Mouse (Mus musculus) small intestine, adult 2 months (tissue): ENCODE results near the gene Pigt. TPM values are rescaled to one million over a fixed set of nuclear protein-coding genes. Genes with fewer than 3 reads are reported as not detected.

Experiments used
- H3K27ac ChIP-seq: fragments of 200-500 bp; 2 replicates; pipeline ENCODE4 v1.5.1; 2012; ENCODE audit warnings: low read depth, low read length, control low read depth, inconsistent platforms; ENCODE audit not compliant: insufficient read depth
- H3K27me3 ChIP-seq: fragments of 200-500 bp; 2 replicates; pipeline ENCODE4 v1.6.1; 2012; ENCODE audit warnings: mild to moderate bottlenecking, moderate library complexity, low read length, inconsistent platforms; ENCODE audit not compliant: control insufficient read depth, insufficient read depth
- H3K36me3 ChIP-seq: fragments of 200-500 bp; 2 replicates; pipeline ENCODE4 v1.6.1; 2012; ENCODE audit warnings: mild to moderate bottlenecking, low read length, control low read depth, inconsistent platforms; ENCODE audit not compliant: control insufficient read depth, insufficient read depth
- H3K4me1 ChIP-seq: fragments of 200-500 bp; 2 replicates; pipeline ENCODE4 v1.6.1; 2012; ENCODE audit warnings: low read length, inconsistent platforms, mixed read lengths; ENCODE audit not compliant: control insufficient read depth, insufficient read depth, insufficient read length
- H3K4me3 ChIP-seq: fragments of 200-500 bp; 2 replicates; pipeline ENCODE4 v1.5.1; 2012; ENCODE audit warnings: low read depth, mild to moderate bottlenecking, control low read depth, inconsistent platforms, low read length, moderate library complexity
- CTCF ChIP-seq: fragments of 200-500 bp; IDR thresholded peaks from 2 replicates; pipeline ENCODE4 v1.5.1; 2012; ENCODE audit warnings: low read depth, mild to moderate bottlenecking, control low read depth, inconsistent platforms, low read length, moderate library complexity, mixed read lengths; ENCODE audit not compliant: insufficient replicate concordance, insufficient read length; ENCODE audit errors: extremely low read depth
- WGBS: fragments of 180-500 bp; shearing (Covaris S2); methylation state at CpG from one replicate; pipeline ENCODE4 v1.1.7; 2018; 5-methylcytosine and 5-hydroxymethylcytosine counted together
- polyA plus RNA-seq: library from polyadenylated mRNA; depleted of rRNA; stranded (reverse); fragments of >200 nt; gene quantifications from 2 replicates; pipeline ENCODE4 v1.2.3, GENCODE M21; 2012; rRNA removed

Gene Pigt
- polyA plus RNA-seq, 1 experiment = 171 TPM

DNA sequence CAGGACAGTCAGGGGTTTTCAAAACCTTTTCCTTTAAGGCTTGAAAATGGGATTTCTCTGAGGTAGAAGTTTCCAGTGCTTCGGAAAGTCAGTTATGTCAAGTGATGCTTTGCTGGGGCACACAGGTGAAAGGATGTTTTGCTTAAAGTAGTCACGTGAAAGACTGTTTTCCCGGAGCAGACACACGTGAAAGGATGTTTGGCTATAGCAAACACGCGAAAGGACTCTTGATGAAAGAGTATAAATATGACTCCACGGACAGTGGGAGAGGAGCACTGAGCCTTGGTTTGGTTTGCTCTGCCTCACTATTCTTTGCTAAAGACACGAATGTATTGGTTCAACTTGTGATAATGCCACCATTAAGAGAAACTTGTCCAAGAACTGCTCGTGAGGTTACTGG is 54.2 kb downstream of the Pigt start:
- 83% methylated on average over 9 of the region's 9 CpGs for WGBS
- TF ChIP-seq CTCF = no peak
- Histone ChIP-seq H3K27ac (no peak overlapping the region), H3K4me3 (no peak overlapping the region), H3K36me3 (no peaks in the 10 kb centered on the region), H3K27me3 (no peaks in the 10 kb centered on the region), H3K4me1 (no peaks in the 10 kb centered on the region)

Other genes starting within 250 kb of the Pigt start
- gene Svs3b, start 240.9 kb upstream of the Pigt start, polyA plus RNA-seq = not detected in 2 replicates
- gene Svs4, start 219.1 kb upstream of the Pigt start, polyA plus RNA-seq = not detected in 2 replicates
- not detected in 2 replicates for gene Svs3a, start 208.3 kb upstream of the Pigt start, polyA plus RNA-seq
- gene Svs6, start 180.8 kb upstream of the Pigt start, polyA plus RNA-seq = not detected in 2 replicates
- gene Svs5, start 164.8 kb upstream of the Pigt start, polyA plus RNA-seq = not detected in 2 replicates
- gene Slpi, start 108.4 kb upstream of the Pigt start, polyA plus RNA-seq = 16.0 and 22.3 TPM in 2 replicates
- 0.19 and 127 TPM in 2 replicates for gene Rbpjl, start 94.4 kb upstream of the Pigt start, polyA plus RNA-seq
- 0.49 and 2.7 TPM in 2 replicates for gene Matn4, start 92.4 kb upstream of the Pigt start, polyA plus RNA-seq
- 21.3 and 52.2 TPM in 2 replicates for gene Sdc4, start 53.6 kb upstream of the Pigt start, polyA plus RNA-seq
- 187 and 276 TPM in 2 replicates for gene Sys1, start 40.6 kb upstream of the Pigt start, polyA plus RNA-seq
- 35.0 and 79.8 TPM in 2 replicates for gene Gm20458, start 36.6 kb upstream of the Pigt start, polyA plus RNA-seq
- gene Trp53tg5, start 23.8 kb upstream of the Pigt start, polyA plus RNA-seq = not detected in 2 replicates
- 38.4 and 61.6 TPM in 2 replicates for gene Dbndd2, start 11.4 kb upstream of the Pigt start, polyA plus RNA-seq
- gene Wfdc2, start 64.9 kb downstream of the Pigt start, polyA plus RNA-seq = 3.2 and 40.1 TPM in 2 replicates
- not detected in 2 replicates for gene Spint3, start 75.9 kb downstream of the Pigt start, polyA plus RNA-seq
- not detected in 2 replicates for gene Wfdc6a, start 87.9 kb downstream of the Pigt start, polyA plus RNA-seq
- not detected in 2 replicates for gene Eppin, start 96.1 kb downstream of the Pigt start, polyA plus RNA-seq
- gene Wfdc6b, start 116.0 kb downstream of the Pigt start, polyA plus RNA-seq = not detected in 2 replicates
- 0.05 TPM in 1 of 2 replicates, not detected in the other for gene Wfdc8, start 116.1 kb downstream of the Pigt start, polyA plus RNA-seq
- gene Wfdc16, start 141.3 kb downstream of the Pigt start, polyA plus RNA-seq = not detected in 2 replicates
- gene Wfdc10, start 158.5 kb downstream of the Pigt start, polyA plus RNA-seq = 1.8 TPM in 1 of 2 replicates, not detected in the other
- gene Wfdc9, start 159.1 kb downstream of the Pigt start, polyA plus RNA-seq = not detected in 2 replicates
- gene Wfdc11, start 176.6 kb downstream of the Pigt start, polyA plus RNA-seq = not detected in 2 replicates
- not detected in 2 replicates for gene Wfdc13, start 187.6 kb downstream of the Pigt start, polyA plus RNA-seq
- not detected in 2 replicates for gene Spint4, start 201.0 kb downstream of the Pigt start, polyA plus RNA-seq
- gene Spint5, start 217.8 kb downstream of the Pigt start, polyA plus RNA-seq = not detected in 2 replicates
- 0.06 and 0.75 TPM in 2 replicates for gene Wfdc3, start 248.4 kb downstream of the Pigt start, polyA plus RNA-seq
- 20.9 and 37.8 TPM in 2 replicates for gene Dnttip1, start 248.5 kb downstream of the Pigt start, polyA plus RNA-seq